Mouse (Mus musculus): ENCODE results near the gene Hnrnpk.

DNA sequence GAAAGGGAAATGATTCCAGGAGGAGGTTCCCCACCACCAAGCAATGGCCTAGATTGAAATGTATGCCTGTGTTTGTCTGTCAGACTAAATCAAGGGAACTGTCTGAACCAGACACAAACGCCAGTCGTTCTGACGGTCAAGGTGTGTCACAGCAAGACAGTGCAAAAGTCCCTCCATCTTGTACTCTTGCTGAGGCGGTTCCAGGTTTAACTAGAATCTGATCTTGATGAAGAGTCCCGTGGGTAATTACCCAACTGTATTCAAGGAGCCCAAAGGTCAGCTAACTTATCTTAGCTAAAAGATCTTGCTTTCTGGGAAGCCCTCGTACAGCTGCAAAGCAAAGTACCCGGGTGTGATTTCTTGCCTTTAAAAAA lies 17.6 kb downstream of the Hnrnpk start:
- no peak for TF ChIP-seq EP300 (IDR thresholded peaks at IDR 0.05; ENCODE audit: low read depth)
- no peak for TF ChIP-seq CTCF (IDR thresholded peaks at IDR 0.05; ENCODE audit: low read depth)

Data from heart, postnatal 0 days (tissue).